Mouse (Mus musculus) hindbrain, embryonic 16.5 days (tissue): ENCODE data around the gene Srcin1. TPM values are rescaled to one million over a fixed set of nuclear protein-coding genes. Genes with fewer than 3 reads are reported as not detected.

Experiments
- ATAC-seq: fragments of 200-750 bp; cut with Nextera tagmentation; 2 replicates; pipeline ENCODE4 v1.8.0; 2017; ENCODE audit warnings: moderate TSS enrichment, moderate library complexity
- H3K27ac ChIP-seq: fragments of 300-500 bp; sonication (generic); 2 replicates; pipeline ENCODE4 v1.5.1; 2014; ENCODE audit warnings: low read depth, mild to moderate bottlenecking, control low read depth, low read length, moderate library complexity
- H3K27me3 ChIP-seq: fragments of 300-500 bp; sonication (generic); replicated peaks from 2 replicates; pipeline ENCODE4 v1.6.1; 2014; ENCODE audit warnings: low read length; ENCODE audit not compliant: control insufficient read depth, insufficient read depth
- H3K36me3 ChIP-seq: fragments of 300-500 bp; sonication (generic); 2 replicates; pipeline ENCODE4 v1.6.1; 2014; ENCODE audit warnings: mild to moderate bottlenecking, low read length, moderate library complexity, mixed read lengths; ENCODE audit not compliant: control insufficient read depth, insufficient read depth
- H3K4me1 ChIP-seq: fragments of 300-500 bp; sonication (generic); 2 replicates; pipeline ENCODE4 v1.6.1; 2014; ENCODE audit warnings: low read depth, low read length; ENCODE audit not compliant: control insufficient read depth, insufficient read depth
- H3K4me2 ChIP-seq: fragments of 300-500 bp; sonication (generic); 2 replicates; pipeline ENCODE4 v1.6.1; 2014; ENCODE audit warnings: mild to moderate bottlenecking, low read length, control low read depth, moderate library complexity
- H3K4me3 ChIP-seq: fragments of 300-500 bp; sonication (generic); 2 replicates; pipeline ENCODE4 v1.5.1; 2014; ENCODE audit warnings: mild to moderate bottlenecking, low read length, control low read depth, moderate library complexity
- H3K9ac ChIP-seq: fragments of 300-500 bp; sonication (generic); 2 replicates; pipeline ENCODE4 v1.6.1; 2014; ENCODE audit warnings: low read depth, mild to moderate bottlenecking, control low read depth, low read length, moderate library complexity
- H3K9me3 ChIP-seq: fragments of 300-500 bp; sonication (generic); 2 replicates; pipeline ENCODE4 v1.6.1; 2014; ENCODE audit warnings: mild to moderate bottlenecking, low read length, moderate library complexity; ENCODE audit not compliant: control insufficient read depth
- WGBS: fragments of 180-500 bp; shearing (Covaris S2); extraction: QIAGEN DNeasy Blood & Tissue Kit; methylation state at CpG from one replicate; pipeline ENCODE4 v1.1.7; 2014; 5-methylcytosine and 5-hydroxymethylcytosine counted together
- polyA plus RNA-seq: library from polyadenylated mRNA; unstranded; fragments of >200 nt; fragmentation: Nextera tagmentation; extraction: Ambion mirVana; gene quantifications from 2 replicates; pipeline ENCODE4 v1.2.1, GENCODE M21; 2015

The Srcin1 gene
- polyA plus RNA-seq, 1 experiment from 2014 or later, result 8.9 TPM

- H3K27ac ChIP-seq, result peak overlapping the region; percentile 27; the same call in 1 of the 2 replicates
- no peaks in the 10 kb centered on the region for H3K9me3 ChIP-seq
- H3K4me3 ChIP-seq, result no peak overlapping the region
- peaks cover 33% of the 10 kb centered on the region for H3K4me1 ChIP-seq
- H3K9ac ChIP-seq, result no peak overlapping the region; the same call in 1 of the 2 replicates
- peaks cover 35% of the 10 kb centered on the region for H3K27me3 ChIP-seq
- peak overlapping the region; percentile 4; the same call in 1 of the 2 replicates for H3K4me2 ChIP-seq
- WGBS, result 16% methylated on average over 18 of the region's 20 CpGs
- peaks cover 10% of the 10 kb centered on the region for H3K36me3 ChIP-seq
- ATAC-seq, result no peak
Measured at GRCm38 (mm10) chr11:97532950-97533582, 42.9 kb downstream of the Srcin1 start.

GRCm38 (mm10) chr11:97532354-97532753 is 43.6 kb downstream of the Srcin1 start:
- no peak overlapping the region for H3K4me3 ChIP-seq
- peak overlapping the region; percentile 72 for H3K27ac ChIP-seq
- H3K9me3 ChIP-seq, result no peaks in the 10 kb centered on the region
- WGBS, result 30% methylated on average over 8 of the region's 8 CpGs
- peaks cover 35% of the 10 kb centered on the region for H3K27me3 ChIP-seq
- peaks cover 27% of the 10 kb centered on the region for H3K4me1 ChIP-seq
- no peak overlapping the region for H3K9ac ChIP-seq
- H3K36me3 ChIP-seq, result peaks cover 10% of the 10 kb centered on the region
- H3K4me2 ChIP-seq, result peak overlapping the region; percentile 72; the same call in 1 of the 2 replicates
- 0 out of 2 replicates have a peak, but pooled peaks have one; percentile 8 for ATAC-seq

GRCm38 (mm10) chr11:97531381-97532260 is 44.4 kb downstream of the Srcin1 start:
- no peaks in the 10 kb centered on the region for H3K9me3 ChIP-seq
- peak overlapping the region; percentile 72 for H3K4me2 ChIP-seq
- peak overlapping the region; percentile 72 for H3K27ac ChIP-seq
- H3K9ac ChIP-seq, result peak overlapping the region; percentile 56
- peaks cover 10% of the 10 kb centered on the region for H3K36me3 ChIP-seq
- peaks cover 31% of the 10 kb centered on the region for H3K27me3 ChIP-seq
- ATAC-seq, result peak; percentile 73
- H3K4me3 ChIP-seq, result peak overlapping the region; percentile 36
- H3K4me1 ChIP-seq, result peaks cover 20% of the 10 kb centered on the region
- WGBS, result 7% methylated on average over 46 of the region's 46 CpGs

GRCm38 (mm10) chr11:97530961-97531360 is 45.0 kb downstream of the Srcin1 start:
- no peak overlapping the region for H3K4me3 ChIP-seq
- H3K9ac ChIP-seq, result peak overlapping the region; percentile 5; the same call in 1 of the 2 replicates
- H3K36me3 ChIP-seq, result peaks cover 8% of the 10 kb centered on the region; the same call in 1 of the 2 replicates
- ATAC-seq, result no peak
- WGBS, result 55% methylated on average over 5 of the region's 5 CpGs
- H3K4me2 ChIP-seq, result peak overlapping the region; percentile 30; the same call in 1 of the 2 replicates
- peaks cover 17% of the 10 kb centered on the region for H3K4me1 ChIP-seq
- H3K27ac ChIP-seq, result no peak overlapping the region
- H3K27me3 ChIP-seq, result peaks cover 24% of the 10 kb centered on the region
- H3K9me3 ChIP-seq, result no peaks in the 10 kb centered on the region

- Histone ChIP-seq H3K4me3 (no peak overlapping the region), H3K4me1 (peaks cover 17% of the 10 kb centered on the region), H3K27me3 (peaks cover 19% of the 10 kb centered on the region), H3K36me3 (peaks cover 13% of the 10 kb centered on the region; the same call in 1 of the 2 replicates), H3K27ac (no peak overlapping the region), H3K4me2 (no peak overlapping the region), H3K9ac (no peak overlapping the region), H3K9me3 (no peaks in the 10 kb centered on the region)
- WGBS, result 91% methylated on average over 6 of the region's 6 CpGs
- no peak for ATAC-seq
Measured at GRCm38 (mm10) chr11:97530069-97530468, 45.9 kb downstream of the Srcin1 start.

- Histone ChIP-seq H3K9ac (no peak overlapping the region), H3K27ac (no peak overlapping the region), H3K27me3 (peaks cover 6% of the 10 kb centered on the region; the same call in 1 of the 2 replicates), H3K9me3 (no peaks in the 10 kb centered on the region), H3K4me1 (peaks cover 21% of the 10 kb centered on the region), H3K36me3 (peaks cover 8% of the 10 kb centered on the region; the same call in 1 of the 2 replicates), H3K4me2 (no peak overlapping the region), H3K4me3 (no peak overlapping the region)
- ATAC-seq, result no peak
- WGBS, result 79% methylated on average over 18 of the region's 18 CpGs
Measured at GRCm38 (mm10) chr11:97528282-97528808, 47.6 kb downstream of the Srcin1 start.

GRCm38 (mm10) chr11:97525313-97525712 is 50.7 kb downstream of the Srcin1 start:
- no peak overlapping the region; the same call in 1 of the 2 replicates for H3K27ac ChIP-seq
- 88% methylated on average over 6 of the region's 6 CpGs for WGBS
- peaks cover 10% of the 10 kb centered on the region for H3K4me1 ChIP-seq
- no peaks in the 10 kb centered on the region for H3K27me3 ChIP-seq
- no peak overlapping the region for H3K4me2 ChIP-seq
- no peak overlapping the region for H3K4me3 ChIP-seq
- H3K36me3 ChIP-seq, result peaks cover 18% of the 10 kb centered on the region
- no peak for ATAC-seq
- no peak overlapping the region for H3K9ac ChIP-seq
- H3K9me3 ChIP-seq, result no peaks in the 10 kb centered on the region

- 56% methylated on average over 9 of the region's 9 CpGs for WGBS
- H3K27ac ChIP-seq, result no peak overlapping the region
- H3K9me3 ChIP-seq, result no peaks in the 10 kb centered on the region
- H3K36me3 ChIP-seq, result peaks cover 23% of the 10 kb centered on the region
- no peak for ATAC-seq
- no peak overlapping the region for H3K4me3 ChIP-seq
- H3K4me2 ChIP-seq, result no peak overlapping the region
- no peak overlapping the region; the same call in 1 of the 2 replicates for H3K9ac ChIP-seq
- H3K27me3 ChIP-seq, result no peaks in the 10 kb centered on the region
- peaks cover 10% of the 10 kb centered on the region for H3K4me1 ChIP-seq
Measured at GRCm38 (mm10) chr11:97524306-97524705, 51.7 kb downstream of the Srcin1 start.
